Mouse (Mus musculus) CH12.LX (cell line): ENCODE results near the gene Pheta1.

Experiments used
- CHD1 ChIP-seq: IDR thresholded peaks from 2 replicates; pipeline ENCODE4 v1.6.1; 2012; ENCODE audit warnings: low read depth, low read length, improper control_type of control experiment, inconsistent platforms
- CHD2 ChIP-seq: IDR thresholded peaks from 2 replicates; pipeline ENCODE4 v1.6.1; 2011; ENCODE audit warnings: low read length, improper control_type of control experiment
- CTCF ChIP-seq, 2 experiments: IDR thresholded peaks in 1 of 2; conservative IDR thresholded peaks in 1 of 2; 2 replicates each; pipeline ENCODE4 v1.5.1; 2011 to 2012; ENCODE audit warnings: low read depth in 2 of 2, low read length in 2 of 2, improper control_type of control experiment in 1 of 2, inconsistent platforms in 1 of 2, mild to moderate bottlenecking in 1 of 2, moderate library complexity in 1 of 2
- EP300 ChIP-seq: IDR thresholded peaks from 2 replicates; pipeline ENCODE4 v1.6.1; 2011; ENCODE audit warnings: low read length, improper control_type of control experiment
- IRF4 ChIP-seq: IDR thresholded peaks from 2 replicates; pipeline ENCODE4 v1.6.1; 2014; ENCODE audit warnings: low read depth, mild to moderate bottlenecking, inconsistent platforms, low read length, improper control_type of control experiment
- MAX ChIP-seq: IDR thresholded peaks from 2 replicates; pipeline ENCODE4 v1.6.1; 2011; ENCODE audit warnings: low read length, improper control_type of control experiment
- MAZ ChIP-seq: IDR thresholded peaks from 2 replicates; pipeline ENCODE4 v1.6.1; 2012; ENCODE audit warnings: low read depth, mild to moderate bottlenecking, inconsistent platforms, low read length, improper control_type of control experiment, moderate library complexity
- PAX5 ChIP-seq: IDR thresholded peaks from 2 replicates; pipeline ENCODE4 v1.6.1; 2012; ENCODE audit warnings: low read length, inconsistent platforms, mixed read lengths
- POLR2A ChIP-seq: IDR thresholded peaks from 2 replicates; pipeline ENCODE4 v1.6.1; 2011; ENCODE audit warnings: low read depth, mild to moderate bottlenecking, improper control_type of control experiment, low read length
- RCOR1 ChIP-seq: conservative IDR thresholded peaks from 2 replicates; pipeline ENCODE4 v1.6.1; 2012; ENCODE audit warnings: low read depth, mild to moderate bottlenecking, inconsistent platforms, low read length, improper control_type of control experiment
- USF1 ChIP-seq: IDR thresholded peaks from 2 replicates; pipeline ENCODE4 v1.6.1; 2014; ENCODE audit warnings: low read depth, mild to moderate bottlenecking, inconsistent platforms, low read length, improper control_type of control experiment
- ZC3H11A ChIP-seq: IDR thresholded peaks from 2 replicates; pipeline ENCODE4 v1.6.1; 2012; ENCODE audit warnings: low read depth, mild to moderate bottlenecking, inconsistent platforms, low read length, improper control_type of control experiment
- ZNF384 ChIP-seq: IDR thresholded peaks from 2 replicates; pipeline ENCODE4 v1.6.1; 2012; ENCODE audit warnings: low read depth, low read length, improper control_type of control experiment, inconsistent platforms

DNA sequence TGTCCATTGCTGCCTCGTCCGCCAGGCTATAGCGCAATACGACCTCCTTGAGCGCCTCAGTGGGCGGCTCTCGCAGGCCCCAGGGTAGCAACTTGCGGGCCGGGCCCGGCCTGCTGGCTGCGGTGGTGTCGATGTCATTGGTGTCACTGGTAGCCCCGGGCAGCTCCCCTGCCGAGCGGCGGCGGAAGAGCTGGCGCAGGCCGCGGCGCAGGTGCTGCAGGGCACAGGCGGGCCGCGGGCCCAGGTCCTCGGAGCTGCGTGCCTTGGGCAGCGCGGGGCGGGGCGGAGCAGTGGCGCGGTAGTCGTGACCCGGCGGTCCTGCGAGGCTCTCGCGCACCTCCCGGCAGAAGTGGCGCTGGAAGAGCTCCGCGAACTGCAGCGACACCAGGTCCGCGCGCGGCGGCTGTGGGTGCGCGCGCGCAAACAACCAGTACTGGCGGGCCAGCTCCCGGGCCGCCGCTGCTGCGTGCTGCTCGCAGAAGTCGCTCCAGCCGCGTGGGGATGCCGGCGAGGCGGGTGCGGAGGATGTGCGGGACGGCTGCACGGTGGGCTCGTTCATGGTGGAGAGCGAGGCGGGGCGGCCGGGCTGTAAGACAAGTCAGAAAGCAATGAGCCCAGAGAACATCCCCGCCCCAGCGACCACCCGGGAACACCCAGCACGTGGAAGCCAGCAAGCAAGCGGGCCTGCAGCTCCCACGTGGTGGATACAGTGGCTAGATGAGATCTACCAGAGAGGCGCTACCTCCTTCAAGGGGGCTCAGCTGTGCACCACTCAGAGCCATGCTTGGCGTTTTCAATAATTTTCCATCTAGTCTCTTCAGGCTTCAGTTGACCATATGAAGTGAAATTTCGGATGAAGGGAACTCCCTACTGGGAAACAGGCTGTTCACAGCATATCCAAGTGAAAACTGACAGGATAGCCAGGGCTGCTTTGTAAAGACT, 20.0 kb upstream of the Pheta1 start:
- TF ChIP-seq ZNF384 (no peak), MAZ (no peak), USF1 (no peak), CHD2 (no peak), CHD1 (no peak), EP300 (no peak), POLR2A (no peak), RCOR1 (no peak), CTCF (conservative IDR thresholded peaks at IDR 0.05 in 1 of 2, IDR thresholded peaks at IDR 0.05 in 1 of 2; ENCODE audit: low read depth in 2 of 2, low read length in 2 of 2) (no peak), PAX5 (no peak), ZC3H11A (no peak), IRF4 (no peak), MAX (no peak)
